Mouse (Mus musculus): ENCODE measurements around the gene Ippk.

Gene Ippk

DNA sequence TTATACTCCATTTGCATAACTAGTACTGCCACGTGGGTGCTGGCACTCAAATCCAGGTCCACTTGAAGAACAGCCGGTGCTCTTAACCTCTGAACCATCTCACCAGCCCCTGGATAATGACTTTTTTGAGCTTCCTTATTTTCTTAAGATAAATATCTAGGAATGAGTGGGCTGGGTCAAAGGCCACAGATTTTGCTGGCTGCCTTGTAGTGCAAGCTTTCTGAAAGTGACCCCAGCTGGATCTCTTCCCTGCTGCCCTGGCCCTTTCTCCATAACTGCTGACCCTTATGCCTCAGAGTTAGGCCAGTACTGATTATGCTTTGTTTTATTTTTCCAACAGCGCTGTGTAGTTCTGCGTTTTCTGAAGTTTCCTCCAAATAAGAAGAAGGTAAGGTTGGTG, 9.5 kb downstream of the Ippk start:
- DNase-seq (ENCODE audit: low spot score): no peak

- DNase-seq (ENCODE audit: low spot score): no peak
These were observed 12.4 kb downstream of the Ippk start for GRCm38 (mm10) chr13:49433268-49434029.

DNA sequence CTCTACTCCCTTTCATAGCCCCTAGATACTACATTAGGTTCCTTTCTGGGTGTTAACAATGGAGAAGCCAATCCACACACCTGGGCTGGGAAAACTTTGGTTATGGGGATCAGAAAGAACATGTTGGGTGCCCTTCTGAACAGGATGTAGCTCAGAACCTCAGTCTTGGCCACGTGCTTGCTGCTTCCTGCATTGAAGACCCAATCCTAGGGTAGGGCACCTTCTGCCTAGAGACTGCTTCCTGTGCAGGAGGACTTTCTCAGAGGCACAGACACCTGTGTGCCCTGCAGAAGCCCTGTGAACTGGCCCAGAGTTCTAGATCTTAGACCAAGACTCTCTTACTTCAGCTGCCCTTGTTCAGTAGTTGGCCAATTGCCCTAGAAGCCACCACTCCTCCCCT, 14.7 kb downstream of the Ippk start:
- no peak for DNase-seq (ENCODE audit: low spot score)

- DNase-seq (ENCODE audit: low spot score): no peak
These were observed 15.1 kb downstream of the Ippk start for GRCm38 (mm10) chr13:49436170-49436569.

- no peak for DNase-seq (ENCODE audit: low spot score)
These were observed 23.4 kb downstream of the Ippk start for GRCm38 (mm10) chr13:49444451-49444850.

GRCm38 (mm10) chr13:49449318-49449749, 28.3 kb downstream of the Ippk start:
- DNase-seq (ENCODE audit: low spot score): peak; percentile 85

DNA sequence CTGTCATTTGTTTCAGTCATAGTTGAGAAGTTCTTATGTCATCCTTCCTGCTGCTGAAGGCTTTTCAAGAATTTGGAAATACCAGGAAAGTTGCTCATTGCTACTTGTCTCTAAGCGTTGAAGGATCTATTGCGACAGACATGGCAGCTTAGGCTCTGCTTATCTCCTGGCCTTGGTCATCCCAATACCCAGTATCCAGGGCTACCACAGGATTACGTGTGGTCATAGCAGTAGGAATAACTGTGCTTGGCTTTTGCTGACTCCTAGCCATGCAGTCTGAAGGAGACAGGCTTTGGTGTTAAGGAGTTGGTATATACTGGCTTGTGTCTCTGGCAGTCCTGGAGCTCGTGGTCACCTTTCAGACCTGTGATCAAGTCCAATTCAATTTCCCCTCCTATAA, 39.2 kb downstream of the Ippk start:
- no peak for DNase-seq (ENCODE audit: low spot score)

- no peak for DNase-seq (ENCODE audit: low spot score)
These were observed 39.8 kb downstream of the Ippk start for GRCm38 (mm10) chr13:49460692-49461414.

- no peak for DNase-seq (ENCODE audit: low spot score)
These were observed 40.5 kb downstream of the Ippk start for GRCm38 (mm10) chr13:49461458-49462132.

DNA sequence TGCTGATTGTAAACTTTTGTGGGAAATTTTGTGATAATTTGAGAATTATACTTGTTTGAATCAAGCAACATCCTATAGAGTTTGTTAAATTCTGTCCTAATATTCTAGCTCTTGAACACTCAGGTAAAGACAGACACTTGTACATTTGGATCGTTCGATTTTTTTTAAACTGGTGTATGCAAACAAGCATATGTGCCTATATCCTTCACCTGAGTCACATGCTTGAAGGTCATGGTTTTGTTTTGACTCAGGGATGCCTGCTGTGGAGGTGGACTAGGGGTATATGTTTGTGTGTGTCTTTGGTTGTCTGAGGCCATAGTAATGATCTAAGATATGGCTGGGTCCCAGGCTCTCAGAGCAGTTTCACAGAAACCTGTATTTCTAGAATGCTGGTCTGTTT, 41.9 kb downstream of the Ippk start:
- no peak for DNase-seq (ENCODE audit: low spot score)

- DNase-seq (ENCODE audit: low spot score): no peak
These were observed 44.8 kb downstream of the Ippk start for GRCm38 (mm10) chr13:49465875-49466274.

- peak; percentile 72 for DNase-seq (ENCODE audit: low spot score)
These were observed 45.5 kb downstream of the Ippk start for GRCm38 (mm10) chr13:49466393-49467075.

DNA sequence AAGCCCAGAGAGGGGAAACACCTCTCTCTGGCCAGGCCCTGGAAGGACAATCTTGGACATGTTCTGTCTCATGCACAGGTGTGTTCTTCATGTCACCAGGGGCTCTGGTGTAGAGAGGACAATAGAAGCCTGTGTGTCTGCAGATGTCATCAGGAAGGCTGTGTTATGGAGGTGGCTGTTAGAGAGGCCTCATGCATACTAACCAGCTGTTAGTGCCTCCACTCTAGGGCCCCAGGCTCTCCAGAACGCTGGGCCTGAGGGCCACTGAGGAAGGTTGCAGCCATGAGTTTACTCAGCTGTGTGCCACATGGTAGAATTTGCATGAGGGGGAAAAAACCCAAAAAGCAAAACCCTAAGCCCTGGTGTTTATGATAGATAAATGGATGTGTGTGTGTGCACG, 46.5 kb downstream of the Ippk start:
- no peak for DNase-seq (ENCODE audit: low spot score)

- DNase-seq (ENCODE audit: low spot score): no peak
These were observed 48.0 kb downstream of the Ippk start for GRCm38 (mm10) chr13:49469002-49469401.

GRCm38 (mm10) chr13:49470319-49470718, 49.3 kb downstream of the Ippk start:
- no peak for DNase-seq (ENCODE audit: low spot score)

GRCm38 (mm10) chr13:49470806-49471205, 49.8 kb downstream of the Ippk start:
- DNase-seq (ENCODE audit: low spot score): no peak

DNA sequence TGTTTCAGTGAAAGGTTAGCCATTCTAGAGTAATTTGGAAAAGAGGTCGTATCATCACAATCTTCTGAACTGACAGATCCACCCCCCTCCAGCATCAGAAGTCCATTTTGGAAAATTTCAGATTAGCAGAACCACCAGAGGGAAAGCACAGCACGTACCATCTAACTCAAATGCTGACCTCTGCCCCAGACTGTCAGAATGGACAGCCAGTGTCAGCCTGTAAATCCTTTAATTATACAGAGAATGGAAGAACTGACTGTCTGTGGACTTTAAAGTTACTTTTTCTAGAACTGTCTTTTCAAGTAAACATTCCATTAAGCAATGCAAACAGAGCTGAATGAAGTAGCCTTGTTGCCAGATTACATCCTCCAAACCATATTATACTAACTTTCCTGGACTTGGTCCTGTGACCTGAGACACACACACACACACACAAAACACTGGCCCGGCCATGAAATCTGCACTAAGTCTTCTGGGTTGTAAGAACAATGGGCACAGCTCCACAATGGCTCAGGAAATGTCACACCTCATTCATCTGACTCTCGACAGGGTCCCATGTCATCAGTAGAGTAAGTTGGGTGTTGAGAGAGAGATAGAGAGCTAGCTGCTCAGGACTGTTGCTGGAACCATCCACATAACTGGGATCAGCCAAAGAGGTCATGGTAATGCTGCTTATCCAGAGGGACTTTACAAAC, 51.1 kb downstream of the Ippk start:
- no peak for DNase-seq (ENCODE audit: low spot score)

DNA sequence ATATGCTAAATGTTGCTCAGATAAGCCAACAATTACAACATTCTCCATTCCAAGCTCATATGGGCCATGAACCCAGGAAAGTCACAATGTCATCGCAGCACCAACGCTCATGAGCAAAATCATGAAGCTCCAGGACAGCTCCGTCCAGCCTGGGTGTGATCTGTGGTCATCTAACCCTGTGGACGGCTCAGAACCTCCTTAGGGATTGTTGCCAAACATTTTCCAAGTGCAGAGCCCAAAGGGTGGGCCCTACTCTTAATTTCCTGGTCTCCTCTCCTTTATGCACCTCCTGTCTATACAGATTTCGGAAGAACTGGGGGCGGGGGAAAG, 51.6 kb downstream of the Ippk start:
- DNase-seq (ENCODE audit: low spot score): no peak

DNA sequence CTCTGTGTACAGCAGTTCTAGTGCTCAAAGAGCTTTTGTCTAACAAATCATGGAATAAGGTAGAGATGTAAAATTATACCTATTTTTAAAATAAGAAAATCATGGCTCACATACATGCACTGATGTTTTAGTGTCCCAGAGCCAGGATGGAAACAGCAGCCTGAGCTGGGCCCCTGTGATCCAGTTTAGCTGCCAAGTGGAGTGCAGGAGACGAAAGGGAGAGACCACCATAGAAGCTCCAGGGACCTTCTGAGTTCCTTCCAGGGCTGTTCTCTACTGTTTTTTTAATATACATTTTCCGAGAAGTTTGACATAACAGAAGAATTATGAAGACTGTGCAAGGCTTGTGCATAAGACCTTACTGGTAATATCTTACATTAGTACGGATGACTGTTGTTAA, 56.8 kb downstream of the Ippk start:
- no peak for DNase-seq (ENCODE audit: low spot score)

DNA sequence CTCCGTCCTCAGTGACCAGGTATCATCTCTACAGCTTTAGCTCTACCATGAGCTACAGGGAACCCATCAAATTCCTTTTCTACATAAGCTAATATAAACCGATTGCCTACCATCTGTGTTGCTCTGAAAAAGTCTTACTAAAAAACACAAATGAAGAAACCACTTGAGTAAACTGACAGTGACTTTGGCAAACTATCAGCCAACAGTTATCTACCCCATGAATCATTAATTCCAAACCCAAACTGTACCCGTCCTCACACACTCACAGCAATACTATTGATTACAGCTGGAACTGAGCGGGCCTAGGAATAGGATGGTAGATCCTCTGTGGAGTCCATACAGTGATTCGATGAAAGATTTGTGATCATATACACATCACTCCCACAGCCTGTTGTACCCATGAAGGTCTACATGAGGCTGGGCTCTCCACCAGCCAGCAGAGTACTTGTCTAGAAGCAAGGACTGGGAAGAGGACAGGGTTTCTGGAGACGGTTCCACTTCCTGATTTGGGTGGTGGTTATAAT, 57.9 kb downstream of the Ippk start:
- DNase-seq (ENCODE audit: low spot score): no peak

DNA sequence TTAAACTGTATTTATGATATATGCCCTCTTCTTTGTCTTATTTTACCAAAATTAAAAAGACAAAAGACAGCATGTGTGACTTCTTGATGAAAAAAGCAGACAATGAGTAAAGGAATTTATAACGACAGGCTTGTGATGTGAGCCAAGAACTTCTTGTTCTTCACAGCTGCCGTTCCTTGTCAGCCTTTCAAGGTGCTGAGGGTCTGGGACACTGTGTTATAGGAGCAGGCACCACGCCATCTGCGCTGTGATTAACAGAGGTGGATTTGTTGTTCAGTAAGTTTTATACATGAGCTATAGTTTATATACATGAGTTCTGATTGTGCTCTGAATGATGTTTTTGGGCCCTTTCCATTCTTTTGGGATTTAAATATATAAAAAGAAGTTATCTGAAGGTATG, 58.4 kb downstream of the Ippk start:
- peak; percentile 53 for DNase-seq (ENCODE audit: low spot score)

DNA sequence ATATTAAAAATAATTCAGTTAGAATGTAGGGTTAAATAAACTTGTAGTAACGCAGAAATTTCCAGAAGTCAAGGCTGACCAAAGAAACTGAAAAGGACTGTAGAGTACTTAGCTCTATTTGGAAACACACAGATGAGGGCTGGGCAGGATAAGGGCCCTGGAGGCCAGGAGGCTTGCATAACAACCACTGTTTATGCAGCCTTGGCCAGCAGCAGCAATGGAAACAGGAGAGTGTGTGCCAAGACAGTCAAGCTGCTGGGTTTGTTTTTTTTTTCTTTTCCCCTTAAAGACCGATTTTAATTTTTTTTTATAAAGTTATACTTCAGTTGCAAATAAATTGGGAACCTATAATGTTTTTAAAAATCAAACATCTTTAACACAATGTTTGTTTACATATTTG, 59.0 kb downstream of the Ippk start:
- DNase-seq (ENCODE audit: low spot score): peak; percentile 79
